Mouse (Mus musculus) CH12.LX (cell line): ENCODE results near the gene Polr2l. TPM values are rescaled to one million over a fixed set of nuclear protein-coding genes. Genes with fewer than 3 reads are reported as not detected.

Source experiments
- DNase-seq: peaks from one replicate; pipeline ENCODE4 v3.0.0-alpha.2; 2013; ENCODE audit errors: extremely low read depth
- H3K27ac ChIP-seq: 2 replicates; pipeline ENCODE4 v1.5.1; 2012; ENCODE audit warnings: low read depth, mild to moderate bottlenecking, control low read depth, moderate library complexity; ENCODE audit not compliant: insufficient read depth
- H3K27me3 ChIP-seq: replicated peaks from 2 replicates; pipeline ENCODE3; 2012; ENCODE audit warnings: inconsistent platforms
- H3K36me3 ChIP-seq, 2 experiments: replicated peaks in 1 of 2; 2 replicates each; pipeline versions ENCODE3 to v1.6.1; 2012; ENCODE audit warnings: inconsistent platforms in 1 of 2, low read length in 1 of 2, mild to moderate bottlenecking in 1 of 2, mixed read lengths in 1 of 2, moderate library complexity in 1 of 2; ENCODE audit not compliant: control insufficient read depth in 1 of 2, insufficient read depth in 1 of 2
- H3K4me1 ChIP-seq, 2 experiments: 2 replicates each; pipeline ENCODE4 v1.6.1; 2012; ENCODE audit warnings: inconsistent platforms in 1 of 2, moderate library complexity in 1 of 2; ENCODE audit not compliant: insufficient read depth in 2 of 2, control insufficient read depth in 1 of 2
- H3K4me2 ChIP-seq: 2 replicates; pipeline ENCODE4 v1.6.1; 2012; ENCODE audit warnings: low read depth, mild to moderate bottlenecking, control low read depth; ENCODE audit not compliant: poor library complexity, insufficient read depth, severe bottlenecking
- H3K4me3 ChIP-seq, 3 experiments: fragments of 150-350 bp in 1 of 3; sonication (generic) in 1 of 3; replicated peaks in 1 of 3; 2 replicates each; pipeline versions ENCODE3 to v1.5.1; 2011 to 2012; ENCODE audit warnings: low read depth in 2 of 3, low read length in 2 of 3, mild to moderate bottlenecking in 2 of 3, moderate library complexity in 2 of 3, control low read depth in 1 of 3, improper control_type of control experiment in 1 of 3, inconsistent platforms in 1 of 3, mixed read lengths in 1 of 3; ENCODE audit not compliant: poor library complexity in 1 of 3
- H3K79me2 ChIP-seq: replicated peaks from 2 replicates; pipeline ENCODE4 v1.6.1; 2012; ENCODE audit warnings: mild to moderate bottlenecking, moderate library complexity; ENCODE audit not compliant: control insufficient read depth, poor library complexity, insufficient read depth, severe bottlenecking; ENCODE audit errors: extremely low read depth
- H3K9ac ChIP-seq: 2 replicates; pipeline ENCODE4 v1.6.1; 2012; ENCODE audit warnings: low read depth, mild to moderate bottlenecking, control low read depth, moderate library complexity; ENCODE audit not compliant: insufficient read depth
- H3K9me3 ChIP-seq: replicated peaks from 2 replicates; pipeline ENCODE3; 2012; ENCODE audit warnings: low read length, inconsistent platforms, mixed read lengths
- BHLHE40 ChIP-seq: IDR thresholded peaks from 2 replicates; pipeline ENCODE4 v1.6.1; 2011; ENCODE audit warnings: mild to moderate bottlenecking, low read depth, low read length, improper control_type of control experiment
- CTCF ChIP-seq, 2 experiments: IDR thresholded peaks in 1 of 2; conservative IDR thresholded peaks in 1 of 2; 2 replicates each; pipeline ENCODE4 v1.5.1; 2011 to 2012; ENCODE audit warnings: low read depth in 2 of 2, low read length in 2 of 2, improper control_type of control experiment in 1 of 2, inconsistent platforms in 1 of 2, mild to moderate bottlenecking in 1 of 2, moderate library complexity in 1 of 2
- E2F4 ChIP-seq: IDR thresholded peaks from 2 replicates; pipeline ENCODE4 v1.6.1; 2011; ENCODE audit warnings: low read depth, low read length, improper control_type of control experiment; ENCODE audit not compliant: insufficient replicate concordance
- ELF1 ChIP-seq: IDR thresholded peaks from 2 replicates; pipeline ENCODE4 v1.6.1; 2014; ENCODE audit warnings: low read depth, mild to moderate bottlenecking, inconsistent platforms, low read length, improper control_type of control experiment
- ETS1 ChIP-seq: conservative IDR thresholded peaks from 2 replicates; pipeline ENCODE4 v1.6.1; 2012; ENCODE audit warnings: low read depth, mild to moderate bottlenecking, inconsistent platforms, low read length, improper control_type of control experiment, moderate library complexity
- HCFC1 ChIP-seq: IDR thresholded peaks from 2 replicates; pipeline ENCODE4 v1.6.1; 2012; ENCODE audit warnings: low read depth, mild to moderate bottlenecking, inconsistent platforms, low read length, improper control_type of control experiment
- IRF4 ChIP-seq: IDR thresholded peaks from 2 replicates; pipeline ENCODE4 v1.6.1; 2014; ENCODE audit warnings: low read depth, mild to moderate bottlenecking, inconsistent platforms, low read length, improper control_type of control experiment
- JUN ChIP-seq: IDR thresholded peaks from 2 replicates; pipeline ENCODE4 v1.6.1; 2011; ENCODE audit warnings: low read depth, mild to moderate bottlenecking, low read length, improper control_type of control experiment, moderate library complexity; ENCODE audit not compliant: insufficient read depth
- JUND ChIP-seq: conservative IDR thresholded peaks from 2 replicates; pipeline ENCODE4 v1.6.1; 2011; ENCODE audit warnings: low read depth, low read length, improper control_type of control experiment
- KAT2A ChIP-seq: IDR thresholded peaks from 2 replicates; pipeline ENCODE4 v1.6.1; 2012; ENCODE audit warnings: low read length, improper control_type of control experiment, inconsistent platforms; ENCODE audit not compliant: insufficient replicate concordance
- MAFK ChIP-seq: IDR thresholded peaks from 2 replicates; pipeline ENCODE4 v1.6.1; 2011; ENCODE audit warnings: low read length, improper control_type of control experiment; ENCODE audit not compliant: insufficient replicate concordance
- MEF2A ChIP-seq: IDR thresholded peaks from 2 replicates; pipeline ENCODE4 v1.6.1; 2014; ENCODE audit warnings: low read depth, mild to moderate bottlenecking, inconsistent platforms, low read length, improper control_type of control experiment, borderline replicate concordance
- PAX5 ChIP-seq: IDR thresholded peaks from 2 replicates; pipeline ENCODE4 v1.6.1; 2012; ENCODE audit warnings: low read length, inconsistent platforms, mixed read lengths
- POLR2A ChIP-seq: IDR thresholded peaks from 2 replicates; pipeline ENCODE4 v1.6.1; 2011; ENCODE audit warnings: low read depth, mild to moderate bottlenecking, improper control_type of control experiment, low read length
- POLR2AphosphoS2 ChIP-seq: IDR thresholded peaks from 2 replicates; pipeline ENCODE4 v1.6.1; 2011; ENCODE audit warnings: low read depth, low read length, improper control_type of control experiment
- RCOR1 ChIP-seq: conservative IDR thresholded peaks from 2 replicates; pipeline ENCODE4 v1.6.1; 2012; ENCODE audit warnings: low read depth, mild to moderate bottlenecking, inconsistent platforms, low read length, improper control_type of control experiment
- SIN3A ChIP-seq: IDR thresholded peaks from 2 replicates; pipeline ENCODE4 v1.6.1; 2012; ENCODE audit warnings: low read length, improper control_type of control experiment, inconsistent platforms
- SMC3 ChIP-seq: IDR thresholded peaks from 2 replicates; pipeline ENCODE4 v1.6.1; 2011; ENCODE audit warnings: low read depth, low read length, improper control_type of control experiment
- USF2 ChIP-seq: conservative IDR thresholded peaks from 2 replicates; pipeline ENCODE4 v1.6.1; 2011; ENCODE audit warnings: low read depth, low read length, improper control_type of control experiment
- ZNF384 ChIP-seq: IDR thresholded peaks from 2 replicates; pipeline ENCODE4 v1.6.1; 2012; ENCODE audit warnings: low read depth, low read length, improper control_type of control experiment, inconsistent platforms
- dilution Hi-C: fragments of 300-500 bp; cut with MboI; formaldehyde crosslinking; loops from 2 replicates; pipeline ENCODE4 v1.14.3; 2020; ENCODE audit warnings: low sequenced_read_pairs; ENCODE audit not compliant: extremely low pct_unique_long_range_greater_than_20kb, extremely low pct_ligation_motif_present
- in situ Hi-C: fragments of 300-500 bp; cut with MboI; formaldehyde crosslinking; loops from 3 replicates; pipeline ENCODE4 v1.14.3; 2019; ENCODE audit warnings: low sequenced_read_pairs, low pct_ligation_motif_present, low pct_unique_long_range_greater_than_20kb, mixed read lengths
- polyA plus RNA-seq: library from polyadenylated mRNA; unstranded; fragments of >175 nt; gene quantifications from 2 replicates; pipeline ENCODE4 v1.2.1, GENCODE M21; 2012; ENCODE audit warnings: low read depth; ENCODE audit not compliant: insufficient read length
- total RNA-seq, 2 experiments: library from RNA; depleted of rRNA; stranded (reverse); fragments of 300-350 nt in 1 of 2; fragments of >200 nt in 1 of 2; gene quantifications; 2 replicates each; pipeline ENCODE4 v1.2.3; 2012 to 2014

The Polr2l gene
- total and polyA plus RNA-seq, 3 experiments = 35.7 to 82.3 (median 64.8) TPM

- peaks cover 19% of the 10 kb centered on the region for H3K79me2 ChIP-seq
- peaks cover 9% of the 10 kb centered on the region for H3K27me3 ChIP-seq
- H3K9ac ChIP-seq = no peak overlapping the region
- no peak for DNase-seq
- no peaks in the 10 kb centered on the region for H3K9me3 ChIP-seq
- no peak overlapping the region for H3K4me2 ChIP-seq
- TF ChIP-seq JUN = no peak
- TF ChIP-seq HCFC1 = no peak
- TF ChIP-seq ETS1 = no peak
- no peak for TF ChIP-seq USF2
- TF ChIP-seq POLR2A = no peak
- TF ChIP-seq MAFK = no peak
- no peak for TF ChIP-seq E2F4
- TF ChIP-seq ELF1 = no peak
- no peak for TF ChIP-seq BHLHE40
- TF ChIP-seq PAX5 = no peak
- no peak for TF ChIP-seq SMC3
- no peak for TF ChIP-seq KAT2A
- TF ChIP-seq JUND = no peak
- TF ChIP-seq RCOR1 = no peak
- no peak for TF ChIP-seq IRF4
- TF ChIP-seq POLR2AphosphoS2 = no peak
- TF ChIP-seq MEF2A = no peak
- TF ChIP-seq SIN3A = no peak
- TF ChIP-seq ZNF384 = no peak
- H3K4me1 ChIP-seq = peaks cover 19 to 49% of the 10 kb centered on the region in 2 experiments
- no peak overlapping the region for H3K27ac ChIP-seq
- peaks cover 2 to 17% of the 10 kb centered on the region in 2 experiments for H3K36me3 ChIP-seq
- in situ Hi-C loops (no loop called here), dilution Hi-C loops (no loop called here)
- no peak overlapping the region for H3K4me3 ChIP-seq
Measured at GRCm38 (mm10) chr7:141477578-141478269, 2.8 kb upstream of the Polr2l start.

- TF ChIP-seq PAX5 = no peak
- no peak for TF ChIP-seq BHLHE40
- TF ChIP-seq CTCF (conservative IDR thresholded peaks at IDR 0.05 in 1 of 2, IDR thresholded peaks at IDR 0.05 in 1 of 2; ENCODE audit: low read depth in 2 of 2, low read length in 2 of 2) = peak in 1 of 2 experiments; percentile 24; a peak in 1 of 4 replicates
- H3K9ac ChIP-seq = no peak overlapping the region
- dilution Hi-C loops (no loop called here), in situ Hi-C loops (no loop called here)
- peak overlapping the region; percentile 53; the same call in 1 of the 2 replicates for H3K4me2 ChIP-seq
- H3K27me3 ChIP-seq = peaks cover 9% of the 10 kb centered on the region
- peaks cover 22% of the 10 kb centered on the region for H3K79me2 ChIP-seq
- H3K4me3 ChIP-seq = peak overlapping the region in 2 of 3 experiments; percentile 89 to 96
- H3K27ac ChIP-seq = no peak overlapping the region
- no peak for DNase-seq
- H3K9me3 ChIP-seq = no peaks in the 10 kb centered on the region
- peaks cover 16 to 51% of the 10 kb centered on the region in 2 experiments for H3K4me1 ChIP-seq
- H3K36me3 ChIP-seq = peaks cover 8 to 17% of the 10 kb centered on the region in 2 experiments
Measured at GRCm38 (mm10) chr7:141476981-141477370, 2.0 kb upstream of the Polr2l start.
